Mouse (Mus musculus) frontal cortex, adult (tissue): ENCODE measurements at regions not wholly inside any gene's neighbourhood (a gene's known extent, or its start where the extent isn't known, plus 50 kb on each side); places are given as distances from the start of the nearest gene placed in this dataset.
A peak's percentile ranks its signal among the peaks of the same experiment; 100 is the strongest.

Experiments used
- ATAC-seq: cut with Nextera tagmentation; 2 replicates; pipeline ENCODE4 v1.9.2; 2017; ENCODE audit warnings: mild to moderate bottlenecking, moderate library complexity, mixed read lengths; ENCODE audit not compliant: low TSS enrichment

DNA sequence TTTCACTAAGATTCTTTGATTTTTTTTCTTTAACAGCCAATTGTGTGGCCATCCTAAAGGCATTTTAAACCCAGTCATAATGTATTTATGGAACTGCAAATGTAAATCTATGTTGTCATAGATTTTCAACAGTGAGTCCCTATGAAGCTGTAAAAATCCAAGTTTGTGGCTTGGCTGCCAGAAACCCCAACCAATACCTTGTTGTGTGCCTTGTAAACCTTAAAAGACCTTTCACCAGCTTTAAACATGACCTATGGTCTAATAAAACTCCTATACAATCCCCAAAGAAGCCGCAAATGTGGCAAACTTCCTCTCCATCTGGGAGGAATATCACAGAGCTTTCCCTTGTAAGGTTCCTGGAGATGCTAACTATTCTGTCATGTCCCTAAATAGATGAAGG, 125.4 kb upstream of the Igf1 start:
- ATAC-seq: no peak

DNA sequence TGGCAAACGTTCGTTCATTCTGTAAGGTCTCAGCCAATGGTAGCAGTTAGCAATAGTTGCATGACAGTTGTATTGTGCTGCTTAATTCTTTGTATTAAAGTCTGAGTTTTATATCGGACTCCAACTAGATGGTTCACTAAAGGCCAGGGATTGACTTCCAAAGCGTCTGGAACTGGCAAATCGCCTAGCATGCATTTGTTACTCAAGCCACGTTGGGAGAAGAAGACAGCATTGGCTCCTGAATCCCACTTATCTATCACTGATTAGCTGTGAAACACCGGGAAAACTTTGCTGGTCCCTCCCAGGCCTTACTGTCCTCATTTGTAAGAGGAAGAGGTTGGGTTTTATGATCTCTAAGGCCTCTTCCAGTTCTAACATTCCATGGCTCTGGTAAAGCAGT, 124.8 kb upstream of the Igf1 start:
- ATAC-seq: no peak

DNA sequence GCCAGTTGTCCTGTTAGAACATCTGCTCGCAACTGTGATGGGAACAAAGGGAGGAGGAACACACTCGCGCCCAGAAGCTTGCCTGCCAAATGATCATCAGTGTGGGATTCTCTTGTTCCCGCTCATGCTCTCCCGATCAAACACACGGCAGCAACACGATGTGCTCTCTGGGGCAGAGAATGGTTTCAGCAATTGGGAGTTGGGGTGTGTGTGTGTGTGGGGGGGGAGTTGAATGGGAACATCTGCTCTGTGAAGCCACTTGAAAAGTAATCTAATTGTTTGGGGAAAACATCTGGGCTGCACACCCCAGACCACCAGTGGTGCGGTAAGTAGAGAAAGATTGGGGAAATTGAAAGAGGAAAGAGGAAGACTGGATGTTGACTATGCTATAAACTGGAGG, 117.7 kb upstream of the Igf1 start:
- no peak for ATAC-seq

- no peak for ATAC-seq
Measured at GRCm38 (mm10) chr10:87742766-87743165, 115.3 kb upstream of the Igf1 start.

DNA sequence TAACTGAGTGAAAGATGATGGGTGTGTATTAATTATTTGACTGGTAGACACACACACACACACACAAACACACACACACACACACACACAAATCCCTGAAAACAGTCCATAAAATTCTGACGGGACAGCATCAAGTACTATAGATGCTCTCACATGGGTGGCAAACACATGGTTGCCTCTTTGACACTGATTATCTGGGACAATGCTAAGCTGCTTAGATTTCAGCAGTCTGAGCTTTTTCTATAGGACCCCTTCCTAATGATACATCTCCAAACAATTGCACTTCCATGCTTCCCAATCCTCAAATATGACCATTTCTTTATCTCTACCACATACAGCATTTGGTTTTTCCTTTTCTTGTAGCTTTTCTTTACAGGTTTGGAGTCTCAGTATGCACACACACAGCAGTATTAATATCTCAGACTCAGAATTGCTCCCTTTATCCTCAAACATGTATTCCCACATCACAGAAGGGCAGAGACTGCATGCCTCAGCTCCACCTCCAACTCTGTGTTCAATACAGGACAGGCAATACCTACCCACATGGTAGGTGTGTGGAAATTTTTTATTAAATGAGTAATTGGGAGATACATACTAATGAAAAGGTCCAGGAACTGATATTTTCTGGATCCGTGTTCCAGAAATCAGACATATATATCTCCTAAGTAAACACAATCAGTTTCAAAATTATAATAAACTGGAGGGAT, 110.1 kb upstream of the Igf1 start:
- no peak for ATAC-seq

- no peak for ATAC-seq
Measured at GRCm38 (mm10) chr10:87748631-87749193, 109.4 kb upstream of the Igf1 start.

GRCm38 (mm10) chr10:87750321-87750720, 107.7 kb upstream of the Igf1 start:
- no peak for ATAC-seq

DNA sequence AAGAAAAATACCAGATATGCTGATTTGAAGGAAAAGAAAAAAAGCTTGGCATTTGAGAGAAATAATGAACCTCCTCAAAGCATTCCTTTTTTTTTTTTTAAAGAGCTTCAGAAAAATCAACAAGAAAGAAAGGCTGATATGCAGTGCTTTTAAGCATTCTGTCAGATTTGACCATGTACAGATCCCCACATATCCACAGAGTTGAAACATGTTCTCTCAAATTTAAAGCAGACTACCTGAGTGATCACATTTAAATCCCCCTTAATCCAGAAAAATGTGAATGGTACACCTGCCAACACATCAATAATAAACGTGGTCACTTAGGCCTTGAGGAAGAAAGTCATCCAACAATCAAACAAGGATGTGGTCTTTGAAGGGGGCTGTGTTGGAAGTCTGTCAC, 107.1 kb upstream of the Igf1 start:
- no peak for ATAC-seq

- no peak for ATAC-seq
Measured at GRCm38 (mm10) chr10:87752117-87752516, 105.9 kb upstream of the Igf1 start.

GRCm38 (mm10) chr10:87753483-87753882, 104.6 kb upstream of the Igf1 start:
- ATAC-seq: no peak

DNA sequence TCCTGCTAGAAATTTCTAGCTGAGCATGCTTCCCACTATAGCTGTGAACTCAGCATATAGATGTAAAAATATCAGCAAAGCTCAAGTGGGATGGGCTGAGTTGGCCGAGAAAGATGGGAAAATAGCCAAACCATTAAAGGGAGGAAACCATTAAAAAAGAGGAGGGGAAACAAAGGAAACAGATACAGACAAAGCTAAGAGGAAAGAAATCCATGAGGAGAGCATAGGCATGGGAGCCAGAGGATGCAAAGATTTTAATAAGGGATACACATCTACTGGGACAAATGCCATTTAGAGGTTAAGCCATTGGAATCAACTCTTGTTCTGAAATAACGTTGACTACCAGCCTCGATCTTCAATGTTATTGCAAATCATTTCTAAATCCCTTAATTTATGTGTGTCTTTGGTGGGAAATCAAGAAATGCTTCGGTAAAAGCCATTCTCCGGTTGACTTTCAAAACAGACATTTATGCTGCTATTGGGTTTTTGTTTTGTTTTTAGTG, 96.5 kb upstream of the Igf1 start:
- ATAC-seq: no peak

- ATAC-seq: peak; percentile 20; the same call in 1 of the 2 replicates
Measured at GRCm38 (mm10) chr10:87787521-87787920, 70.5 kb upstream of the Igf1 start.

- ATAC-seq: no peak
Measured at GRCm38 (mm10) chr10:87792346-87792745, 65.7 kb upstream of the Igf1 start.

DNA sequence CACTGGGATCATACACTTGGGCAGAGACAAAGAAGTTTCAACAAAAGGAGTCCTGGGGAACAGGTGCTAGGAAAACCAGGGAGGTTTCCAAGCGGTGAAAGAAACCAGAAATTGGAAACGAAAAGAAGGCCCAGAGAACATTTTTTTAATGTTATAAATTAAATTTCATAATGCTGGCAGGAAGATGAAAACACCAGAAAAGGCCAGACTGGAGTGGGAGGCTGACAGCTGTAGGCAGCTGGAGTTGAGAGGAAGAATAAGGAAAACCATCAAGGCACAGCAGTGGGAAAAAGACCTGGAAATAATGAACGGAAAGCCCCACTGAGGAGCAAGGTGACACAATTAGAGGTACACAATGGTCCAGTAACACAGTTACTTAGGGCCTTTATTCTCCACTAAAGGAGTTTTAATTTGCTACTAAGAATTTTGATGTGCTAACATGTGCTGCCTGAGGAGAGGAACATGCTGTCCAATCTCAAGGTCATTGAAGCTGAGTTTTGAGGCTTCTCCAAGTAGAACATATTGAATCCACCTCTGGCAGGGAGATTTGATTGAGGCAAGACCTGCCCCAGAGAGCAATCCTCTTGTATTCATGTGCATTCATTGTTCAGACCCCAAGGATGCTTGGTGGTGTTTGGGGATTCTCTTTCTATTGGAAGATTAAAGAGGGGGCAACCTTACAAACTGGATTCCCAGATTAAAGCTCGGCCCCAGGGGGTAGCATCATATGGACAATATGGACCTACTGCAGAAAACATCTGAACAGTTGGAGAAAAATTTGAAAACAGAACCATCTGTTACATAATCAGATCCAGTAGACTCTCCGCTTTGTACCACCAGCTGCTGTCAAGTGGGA, 53.9 kb upstream of the Igf1 start:
- ATAC-seq: no peak

GRCm38 (mm10) chr10:87804792-87805082, 53.3 kb upstream of the Igf1 start:
- no peak for ATAC-seq
